Mouse (Mus musculus) brain, embryonic 14.5 days (tissue): ENCODE results near the gene Fkbpl. TPM values are rescaled to one million over a fixed set of nuclear protein-coding genes. Genes with fewer than 3 reads are reported as not detected.
A peak's percentile ranks its signal among the peaks of the same experiment; 100 is the strongest.

Experiments
- DNase-seq: peaks from one replicate; pipeline ENCODE4 v3.0.0-alpha.2; 2011; ENCODE audit warnings: low read depth
- CTCF ChIP-seq: fragments of 200-500 bp; IDR thresholded peaks from 2 replicates; pipeline ENCODE4 v1.5.1; 2012; ENCODE audit warnings: inconsistent platforms, mild to moderate bottlenecking, moderate library complexity, borderline replicate concordance; ENCODE audit not compliant: insufficient read depth, insufficient read length; ENCODE audit errors: extremely low read depth
- POLR2A ChIP-seq: fragments of 200-500 bp; IDR thresholded peaks from 2 replicates; pipeline ENCODE4 v1.6.1; 2012; ENCODE audit warnings: mild to moderate bottlenecking, inconsistent platforms, borderline replicate concordance; ENCODE audit not compliant: poor library complexity, insufficient read depth, insufficient read length, severe bottlenecking; ENCODE audit errors: extremely low read depth
- polyA plus RNA-seq: library from polyadenylated mRNA; depleted of rRNA; stranded (reverse); fragments of >200 nt; gene quantifications from 2 replicates; pipeline ENCODE4 v1.2.3, GENCODE M21; 2012

Fkbpl gene
- polyA plus RNA-seq, 1 experiment = 6.8 TPM

DNA sequence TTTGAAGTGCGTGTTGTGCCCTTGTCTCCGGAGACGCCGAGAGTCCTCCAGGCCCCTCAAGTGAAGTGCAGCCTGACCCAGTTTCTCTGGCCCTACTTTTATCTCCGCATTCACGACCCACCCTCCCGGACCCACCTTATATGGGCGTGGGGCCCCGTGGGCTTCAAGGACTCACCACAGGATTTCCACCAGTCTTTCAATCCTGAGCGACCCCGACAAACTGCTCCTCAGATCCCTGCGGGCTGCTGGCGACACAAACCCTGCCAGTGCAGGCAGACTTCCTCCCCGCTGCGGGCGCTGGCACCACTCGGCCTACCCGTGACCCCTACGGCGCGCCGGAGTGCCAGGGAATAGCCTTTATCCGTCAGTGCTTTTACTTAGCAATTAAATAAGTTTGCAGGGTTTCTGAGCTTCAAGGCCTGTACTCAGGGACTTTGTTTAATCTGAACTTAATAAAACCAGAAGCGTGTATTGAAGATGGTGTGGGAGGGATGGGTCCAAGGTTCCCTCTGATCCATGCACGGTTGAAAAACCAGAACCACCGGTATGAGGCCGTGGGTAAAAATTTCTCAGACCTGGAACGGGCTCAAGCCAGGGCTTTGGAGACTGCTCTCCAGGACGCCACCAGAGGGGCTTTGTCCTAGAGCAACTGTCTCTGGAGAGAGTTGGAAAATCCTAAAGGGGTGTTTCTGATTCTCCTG is 16.5 kb upstream of the Fkbpl start, which contains the start of gene Ppt2:
Ppt2 (minus strand) TSS at position 568 of the 701 bp plus-strand sequence.
- TF ChIP-seq POLR2A (no peak), CTCF (no peak)
- DNase-seq = no peak

DNA sequence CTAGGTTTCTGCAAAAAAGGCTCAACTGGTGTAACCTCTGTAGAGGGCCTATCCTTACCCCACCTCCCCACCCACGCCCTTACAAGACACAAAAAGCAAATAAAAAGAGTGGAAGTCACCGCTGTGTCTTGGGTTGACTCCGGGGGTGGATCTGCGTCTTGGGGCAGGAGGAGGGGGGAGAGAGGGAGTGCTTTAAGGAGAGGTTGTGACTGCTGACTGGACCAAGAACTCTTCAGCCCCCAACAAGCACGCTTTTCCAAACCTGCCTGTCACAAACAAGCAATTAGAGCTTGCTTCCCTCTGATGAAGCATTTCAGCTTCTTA is 16.0 kb upstream of the Fkbpl start:
- TF ChIP-seq POLR2A (no peak), CTCF (no peak)
- DNase-seq = no peak

DNA sequence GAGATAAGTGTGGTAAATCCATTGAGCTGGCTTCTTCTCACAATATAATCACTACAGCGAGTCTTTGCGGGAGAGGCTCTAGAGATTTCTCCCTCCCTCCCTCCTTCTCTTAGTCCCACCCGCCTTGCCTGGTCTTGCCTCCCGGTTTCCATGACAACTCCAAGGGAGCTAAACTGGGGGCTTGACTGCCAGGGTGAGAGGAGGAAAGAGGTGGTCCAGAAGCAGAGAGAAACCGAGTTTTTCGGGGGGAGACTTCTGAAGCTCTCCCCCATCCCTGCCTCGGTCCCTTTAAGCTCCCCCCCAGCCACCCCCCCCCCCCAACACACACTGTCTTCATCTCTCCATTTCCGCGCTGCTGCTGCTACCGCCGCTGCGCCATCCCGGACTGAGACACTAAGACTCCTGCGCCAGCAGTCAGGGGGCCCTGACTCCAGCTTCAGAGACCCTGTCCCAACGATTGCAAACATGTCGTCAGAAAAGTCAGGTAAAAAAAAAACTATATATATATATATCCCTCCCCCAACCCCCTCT is 15.3 kb upstream of the Fkbpl start, which contains the start of gene Prrt1:
Prrt1 (plus strand) TSS at position 313 of the 531 bp plus-strand sequence.
- peak; percentile 92 for DNase-seq
- TF ChIP-seq CTCF (no peak), POLR2A (no peak)

DNA sequence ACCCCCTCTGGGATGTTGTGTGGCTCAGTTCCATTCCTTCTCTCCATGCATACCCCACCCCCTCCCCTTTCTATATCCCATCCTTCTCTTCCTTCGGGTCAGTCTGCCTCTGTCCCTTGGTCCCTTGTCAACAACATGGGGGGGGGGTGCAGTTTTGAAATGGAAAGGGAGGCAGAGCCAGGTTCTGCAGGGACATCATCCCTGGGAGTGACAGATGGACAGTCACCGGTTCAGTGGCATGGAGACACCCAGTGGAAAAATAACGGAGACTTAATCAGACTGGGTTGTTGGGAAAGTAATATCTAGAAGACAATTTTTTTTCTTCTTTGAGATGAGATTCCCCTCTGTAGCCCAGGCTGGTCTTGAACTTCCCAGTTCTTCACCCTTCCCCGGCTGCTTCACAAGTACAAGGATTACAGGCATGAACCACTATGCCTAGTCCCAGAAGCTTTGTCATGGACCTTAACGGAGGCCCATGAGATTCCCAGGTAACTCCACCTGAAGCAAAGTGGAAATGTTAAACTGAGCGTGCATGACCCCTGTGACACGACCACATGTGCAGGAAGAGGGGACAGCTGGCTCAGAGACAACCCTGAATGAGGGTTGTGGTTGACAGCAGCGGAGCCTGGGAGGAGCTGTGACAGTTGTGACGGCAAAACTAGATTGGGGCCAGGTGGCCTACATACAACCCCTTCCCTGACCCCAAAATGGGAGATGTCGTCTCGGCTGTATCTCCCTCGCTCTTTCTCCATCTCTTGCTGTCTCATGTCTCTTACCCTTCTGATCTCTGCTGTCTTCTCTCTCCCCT is 14.6 kb upstream of the Fkbpl start:
- no peak for DNase-seq
- TF ChIP-seq POLR2A = no peak
- no peak for TF ChIP-seq CTCF

DNA sequence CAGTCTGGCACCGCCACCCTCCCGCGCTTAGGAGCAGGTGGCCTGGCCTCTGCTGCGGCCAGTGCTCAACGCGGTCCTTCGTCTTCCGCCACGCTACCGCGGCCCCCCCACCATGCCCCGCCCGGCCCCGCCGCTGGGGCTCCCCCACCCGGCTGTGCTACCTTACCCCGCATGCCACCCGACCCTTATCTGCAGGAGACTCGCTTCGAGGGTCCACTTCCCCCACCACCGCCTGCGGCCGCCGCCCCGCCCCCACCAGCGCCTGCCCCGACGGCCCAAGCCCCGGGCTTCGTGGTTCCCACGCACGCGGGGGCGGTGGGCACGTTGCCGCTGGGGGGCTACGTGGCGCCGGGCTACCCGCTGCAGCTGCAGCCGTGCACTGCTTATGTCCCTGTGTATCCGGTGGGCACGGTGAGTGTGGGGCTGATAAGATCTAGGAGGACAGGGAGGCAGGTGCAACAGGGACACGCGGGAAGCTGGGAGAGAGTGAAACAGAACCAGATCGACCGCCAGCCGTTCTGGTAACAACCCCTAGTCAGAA is 13.7 kb upstream of the Fkbpl start:
- no peak for TF ChIP-seq CTCF
- TF ChIP-seq POLR2A = no peak
- no peak for DNase-seq

DNA sequence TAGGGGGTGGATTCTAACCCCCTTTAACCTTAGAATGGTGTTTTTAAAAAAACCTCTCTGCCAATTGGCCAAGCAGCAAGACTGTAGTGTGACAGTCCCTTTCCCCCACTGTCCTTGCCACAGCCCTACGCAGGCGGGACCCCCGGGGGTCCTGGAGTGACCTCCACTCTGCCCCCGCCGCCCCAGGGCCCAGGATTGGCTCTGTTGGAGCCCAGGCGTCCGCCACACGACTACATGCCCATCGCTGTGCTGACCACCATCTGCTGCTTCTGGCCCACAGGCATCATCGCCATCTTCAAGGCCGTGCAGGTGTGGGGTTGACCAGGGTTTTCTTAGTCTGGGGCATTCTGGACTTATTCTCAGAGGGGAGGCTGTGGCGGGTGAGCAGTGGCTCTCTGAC is 12.9 kb upstream of the Fkbpl start:
- TF ChIP-seq POLR2A (no peak), CTCF (no peak)

DNA sequence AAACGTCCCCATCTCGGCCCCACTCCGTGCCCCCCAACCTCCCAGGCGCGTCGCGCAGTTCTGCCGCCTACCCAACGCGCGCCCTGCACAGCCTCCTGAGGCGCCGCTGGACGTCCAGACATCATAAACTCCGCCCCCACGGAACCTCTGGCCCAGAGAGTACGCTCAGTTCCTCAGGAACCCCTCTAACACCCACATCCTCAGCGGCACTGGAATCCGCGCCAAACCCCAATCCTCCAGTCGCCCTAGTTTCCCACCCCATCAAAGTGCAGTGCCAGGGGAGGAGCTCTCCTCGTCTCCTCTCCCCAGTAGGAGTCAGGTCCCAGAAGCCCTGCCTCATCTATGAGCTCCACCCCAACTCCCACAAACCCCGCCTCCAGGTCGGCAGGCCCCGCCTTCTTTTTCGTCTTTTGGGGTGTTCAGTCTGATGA is 12.3 kb upstream of the Fkbpl start:
- TF ChIP-seq POLR2A = no peak
- TF ChIP-seq CTCF = no peak
- peak; percentile 64 for DNase-seq

More for the DNA sequence above, 12.9 kb upstream of the Fkbpl start:
- no peak for DNase-seq

DNA sequence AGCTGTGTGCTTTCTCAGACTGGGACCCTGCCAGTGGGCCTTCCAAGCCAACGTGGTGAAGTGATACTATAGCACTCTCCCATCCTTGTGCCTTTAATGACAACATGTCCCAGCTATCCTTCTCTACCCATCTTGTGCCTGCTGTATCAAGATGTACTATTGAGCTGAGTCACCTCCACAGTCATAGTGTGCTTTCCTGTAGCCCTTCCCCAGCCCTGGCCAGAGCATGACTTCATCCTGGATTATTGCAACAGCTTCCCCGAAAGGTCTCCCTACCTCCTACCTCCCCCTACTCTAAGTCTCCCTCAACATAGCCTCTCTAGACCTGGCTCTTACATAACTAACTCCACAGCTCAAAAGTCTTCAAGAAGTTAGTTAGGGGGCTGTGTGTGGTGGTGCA is 8.9 kb upstream of the Fkbpl start:
- DNase-seq = no peak

DNA sequence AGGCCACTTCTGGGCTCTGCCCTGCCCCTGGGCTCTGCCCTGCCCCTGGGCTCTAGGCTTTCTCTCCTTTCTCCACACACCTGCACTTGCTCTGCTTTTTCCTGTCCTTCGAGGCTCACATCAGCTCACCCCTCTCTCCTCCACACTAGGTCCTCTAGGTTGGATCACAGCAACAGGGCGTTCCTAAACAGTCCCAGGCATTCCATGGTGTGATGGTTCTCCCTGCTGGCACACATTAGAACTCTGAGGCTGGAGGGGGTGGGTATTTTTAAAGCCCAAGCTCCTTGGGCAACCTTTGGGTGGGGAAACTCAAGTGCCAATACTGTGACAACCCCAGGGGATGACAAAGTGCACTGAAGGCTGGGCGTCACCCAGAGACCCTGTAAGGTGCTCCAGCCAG is 7.1 kb upstream of the Fkbpl start:
- DNase-seq = no peak
- TF ChIP-seq CTCF (no peak), POLR2A (no peak)

More for the DNA sequence above, 8.9 kb upstream of the Fkbpl start:
- TF ChIP-seq POLR2A (no peak), CTCF (no peak)

DNA sequence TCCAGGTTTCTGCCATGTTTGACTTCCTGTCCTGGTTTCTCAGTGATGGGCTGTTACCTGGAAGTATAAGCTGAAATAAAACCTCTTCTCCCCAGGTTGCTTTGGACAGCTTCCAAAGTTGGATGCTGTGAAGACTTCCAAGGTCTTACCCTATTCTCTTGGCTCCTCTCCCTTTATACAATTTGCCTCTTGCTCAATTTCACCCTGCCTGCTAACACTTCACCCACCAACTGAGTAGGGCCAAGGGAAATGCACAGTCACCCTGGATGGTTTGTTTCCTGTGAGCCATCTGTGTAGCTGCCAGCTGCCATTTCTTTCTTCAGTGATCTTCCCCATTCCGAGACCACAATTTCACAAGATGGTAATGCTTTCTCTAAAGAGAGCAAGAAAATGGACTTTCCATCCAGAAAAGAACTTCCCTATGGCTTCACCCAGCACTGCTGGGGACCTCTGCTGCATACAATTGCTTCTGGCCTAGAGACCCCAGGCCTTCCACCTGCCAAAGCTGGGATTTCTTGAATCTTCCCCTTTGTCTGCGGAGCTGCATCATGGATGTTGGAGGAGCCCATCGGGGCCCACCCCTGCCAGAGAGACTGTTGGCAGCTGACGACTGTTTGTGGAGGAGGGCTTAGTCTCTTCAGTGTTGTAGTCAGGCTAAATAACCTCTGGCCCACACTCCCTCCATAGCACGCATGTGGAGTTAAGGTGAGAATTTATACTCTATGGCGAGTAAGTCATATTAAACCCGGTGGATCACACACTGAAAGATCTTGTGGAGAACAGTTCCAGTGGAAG is 4.9 kb upstream of the Fkbpl start:
- DNase-seq = no peak
- TF ChIP-seq CTCF (no peak), POLR2A (no peak)
